In the genomic region with DNA sequence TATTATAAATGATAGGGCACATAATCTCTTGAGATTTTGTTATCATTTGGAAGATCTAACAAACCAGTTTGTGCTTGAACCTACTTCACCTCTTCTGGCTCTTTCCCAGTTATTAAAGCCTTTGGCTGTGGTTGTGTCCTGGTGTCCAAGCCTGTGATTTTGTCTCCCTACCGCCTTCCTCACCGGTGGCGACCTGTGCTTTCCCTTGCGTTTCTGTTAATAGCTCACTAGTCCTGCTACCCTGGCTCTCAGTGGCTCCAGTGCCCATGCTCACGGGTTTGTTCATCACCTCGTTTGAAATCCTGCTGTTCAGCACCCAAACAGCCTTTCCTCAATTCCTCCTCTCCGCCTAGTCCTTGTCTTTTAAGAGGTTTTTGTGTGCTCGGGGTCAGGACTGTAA, we compare ENCODE assay signal across 20 mouse cellular contexts.
DNase-seq lines count a peak whose midpoint lies in the region; ATAC-seq and TF ChIP-seq lines count a peak whose summit lies in the region.
"Had no signal": no experiment of that assay in that cellular context is flagged by ENCODE, and none has a peak within 500 bp of the region (broad histone marks: within the 10 kb centered on the region; RNA-seq: fewer than 3 reads in every experiment).

No protein-coding gene starts in this region.

- no peak overlapping the region for H3K4me3 ChIP-seq in kidney, adult 2 months (ENCODE audit: insufficient read depth, low read depth, low read length)
- no peak overlapping the region for H3K4me3 ChIP-seq in kidney, embryonic 15.5 days (replicated peaks)
- no peak overlapping the region for H3K4me3 ChIP-seq in liver, adult 2 months (ENCODE audit: insufficient read depth, low read depth, low read length)
- no peak overlapping the region for H3K4me3 ChIP-seq in myocyte
- H3K4me3 ChIP-seq in forebrain, embryonic 14.5 days (ENCODE audit: low read depth, low read length), result no peak overlapping the region
- H3K4me3 ChIP-seq: embryonic facial prominence, embryonic 10.5 days; embryonic facial prominence, embryonic 12.5 days; forebrain, embryonic 10.5 days; forebrain, embryonic 12.5 days; forebrain, embryonic 15.5 days had no signal

- no peak overlapping the region for H3K4me2 ChIP-seq in kidney, embryonic 15.5 days
- peak overlapping the region; percentile 6 for H3K4me2 ChIP-seq in myocyte (ENCODE audit: low read depth)
- no peak overlapping the region for H3K4me2 ChIP-seq in forebrain, embryonic 14.5 days (ENCODE audit: low read length)
- H3K4me2 ChIP-seq: embryonic facial prominence, embryonic 12.5 days; forebrain, embryonic 12.5 days; forebrain, embryonic 15.5 days had no signal

- WGBS in kidney, adult 2 months, result 52% methylated on average over 8 of the region's 8 CpGs
- WGBS in kidney, embryonic 15.5 days, result 75% methylated on average over 8 of the region's 8 CpGs
- WGBS in liver, adult 2 months, result 43% methylated on average over 8 of the region's 8 CpGs
- WGBS in forebrain, embryonic 14.5 days, result 85% methylated on average over 8 of the region's 8 CpGs

- H3K27me3 ChIP-seq in kidney, adult 2 months (replicated peaks; ENCODE audit: control insufficient read depth, insufficient read depth, low read length), result no peaks in the 10 kb centered on the region
- H3K27me3 ChIP-seq in kidney, embryonic 15.5 days, result no peaks in the 10 kb centered on the region
- no peaks in the 10 kb centered on the region for H3K27me3 ChIP-seq in liver, adult 2 months (ENCODE audit: control insufficient read depth, insufficient read depth, low read length)
- H3K27me3 ChIP-seq in myocyte (ENCODE audit: control insufficient read depth, insufficient read depth, insufficient read length), result no peaks in the 10 kb centered on the region
- H3K27me3 ChIP-seq in forebrain, embryonic 14.5 days (replicated peaks; ENCODE audit: control insufficient read depth, insufficient read depth, low read length), result no peaks in the 10 kb centered on the region
- H3K27me3 ChIP-seq: embryonic facial prominence, embryonic 12.5 days; forebrain, embryonic 12.5 days; forebrain, embryonic 15.5 days had no signal

- ATAC-seq in kidney, embryonic 15.5 days (replicated peaks; ENCODE audit: low FRiP score), result no peak
- no peak for ATAC-seq in forebrain, embryonic 14.5 days
- ATAC-seq: forebrain, embryonic 15.5 days; forebrain, postnatal 0 days had no signal

- no peaks in the 10 kb centered on the region for H3K9me3 ChIP-seq in kidney, embryonic 15.5 days (replicated peaks)
- H3K9me3 ChIP-seq in forebrain, embryonic 14.5 days (replicated peaks; ENCODE audit: control insufficient read depth, low read length), result no peaks in the 10 kb centered on the region
- H3K9me3 ChIP-seq: embryonic facial prominence, embryonic 10.5 days; embryonic facial prominence, embryonic 12.5 days; forebrain, embryonic 10.5 days; forebrain, embryonic 12.5 days; forebrain, embryonic 15.5 days had no signal

- H3ac ChIP-seq in myocyte (ENCODE audit: control insufficient read depth, insufficient read length), result no peak overlapping the region

- TF ChIP-seq POLR2A in kidney, adult 2 months (IDR thresholded peaks at IDR 0.05; ENCODE audit: low read depth, low read length), result no peak
- no peak for TF ChIP-seq POLR2A in liver, adult 2 months (IDR thresholded peaks at IDR 0.05; ENCODE audit: extremely low read depth, insufficient read depth, low read length)
- TF ChIP-seq POLR2A in myocyte (IDR thresholded peaks at IDR 0.05; ENCODE audit: insufficient read length, low read depth), result no peak

- no peak overlapping the region for H3K27ac ChIP-seq in kidney, adult 2 months (ENCODE audit: insufficient read depth, low read depth, low read length)
- no peak overlapping the region for H3K27ac ChIP-seq in kidney, embryonic 15.5 days
- H3K27ac ChIP-seq in liver, adult 2 months (replicated peaks; ENCODE audit: insufficient read depth, low read depth, low read length), result no peak overlapping the region
- H3K27ac ChIP-seq in forebrain, embryonic 14.5 days (ENCODE audit: low read depth, low read length), result no peak overlapping the region
- H3K27ac ChIP-seq: embryonic facial prominence, embryonic 10.5 days; embryonic facial prominence, embryonic 12.5 days; forebrain, embryonic 10.5 days; forebrain, embryonic 12.5 days; forebrain, embryonic 15.5 days had no signal

- TF ChIP-seq CTCF in kidney, adult 2 months (conservative IDR thresholded peaks at IDR 0.05; ENCODE audit: insufficient read depth, insufficient read length, low read depth, low read length), result no peak
- TF ChIP-seq CTCF in liver, adult 2 months (IDR thresholded peaks at IDR 0.05; ENCODE audit: low read depth, low read length), result no peak

- H3K79me2 ChIP-seq in liver, adult 2 months (ENCODE audit: control insufficient read depth, insufficient read depth, low read length), result no peaks in the 10 kb centered on the region
- no peaks in the 10 kb centered on the region for H3K79me2 ChIP-seq in myocyte (ENCODE audit: control insufficient read depth, insufficient read depth)

- H3K4me1 ChIP-seq in kidney, adult 2 months (ENCODE audit: control insufficient read depth, insufficient read depth, low read length), result no peaks in the 10 kb centered on the region
- 0 out of 2 replicates have a peak, but pooled peaks cover 6% of the 10 kb centered on the region for H3K4me1 ChIP-seq in kidney, embryonic 15.5 days
- peaks cover 4% of the 10 kb centered on the region for H3K4me1 ChIP-seq in liver, adult 2 months (ENCODE audit: control insufficient read depth, insufficient read depth, low read length)
- H3K4me1 ChIP-seq in forebrain, embryonic 14.5 days (ENCODE audit: control insufficient read depth, insufficient read depth, low read length), result peaks cover 11% of the 10 kb centered on the region
- H3K4me1 ChIP-seq: embryonic facial prominence, embryonic 12.5 days; forebrain, embryonic 10.5 days had no signal

- H3K36me3 ChIP-seq in kidney, adult 2 months (ENCODE audit: control insufficient read depth, insufficient read depth, low read length), result no peaks in the 10 kb centered on the region
- no peaks in the 10 kb centered on the region for H3K36me3 ChIP-seq in kidney, embryonic 15.5 days
- no peaks in the 10 kb centered on the region for H3K36me3 ChIP-seq in liver, adult 2 months (ENCODE audit: control insufficient read depth, insufficient read depth, low read length)
- H3K36me3 ChIP-seq in myocyte (ENCODE audit: control insufficient read depth, insufficient read depth), result no peaks in the 10 kb centered on the region
- H3K36me3 ChIP-seq in forebrain, embryonic 14.5 days (ENCODE audit: control insufficient read depth, insufficient read depth, low read length), result no peaks in the 10 kb centered on the region
- H3K36me3 ChIP-seq: embryonic facial prominence, embryonic 10.5 days; embryonic facial prominence, embryonic 12.5 days; forebrain, embryonic 10.5 days; forebrain, embryonic 12.5 days; forebrain, embryonic 15.5 days had no signal

- DNase-seq in kidney, adult 2 months, result peak; percentile 12
- peak; percentile 65 for DNase-seq in liver, adult 2 months (ENCODE audit: extremely low read depth, low read depth, low spot score)
- DNase-seq in liver, result no peak
- no peak for DNase-seq in forebrain, embryonic 14.5 days (ENCODE audit: low spot score)
- DNase-seq: adrenal gland, adult 2 months; adrenal gland, postnatal 10 days; adrenal gland, postnatal 25 days; cerebellum, adult 11 months; cerebellum, adult 18-20 months; cerebellum, adult 9-10 months; cerebellum, postnatal 10 days; cerebellum, postnatal 25 days; forebrain, postnatal 0 days had no signal

- no peak overlapping the region for H3K9ac ChIP-seq in kidney, embryonic 15.5 days
- no peak overlapping the region for H3K9ac ChIP-seq in liver, adult 2 months (ENCODE audit: low read depth, low read length)
- no peak overlapping the region for H3K9ac ChIP-seq in forebrain, embryonic 14.5 days (ENCODE audit: low read length)
- H3K9ac ChIP-seq: embryonic facial prominence, embryonic 12.5 days; forebrain, embryonic 12.5 days; forebrain, embryonic 15.5 days; forebrain, postnatal 0 days had no signal

TF ChIP-seq in myocyte, 11 proteins besides CTCF, POLR2A, EP300 and RAD21:
- TF ChIP-seq MYOG (IDR thresholded peaks at IDR 0.05; ENCODE audit: control insufficient read depth in 1 of 3, insufficient read depth in 1 of 3, insufficient read length in 2 of 3, low read depth in 2 of 3) (no peak), E2F4 (IDR thresholded peaks at IDR 0.05; ENCODE audit: insufficient read depth) (no peak), TCF12 (IDR thresholded peaks at IDR 0.05; ENCODE audit: insufficient read depth, poor library complexity, severe bottlenecking) (no peak), REST (IDR thresholded peaks at IDR 0.05; ENCODE audit: insufficient read depth, insufficient read length) (no peak), CEBPB (IDR thresholded peaks at IDR 0.05; ENCODE audit: insufficient read depth, poor library complexity, severe bottlenecking) (no peak), TCF3 (IDR thresholded peaks at IDR 0.05; ENCODE audit: insufficient read length, low read depth) (no peak), MAX (IDR thresholded peaks at IDR 0.05; ENCODE audit: low read depth) (no peak), MYOD1 (IDR thresholded peaks at IDR 0.05; ENCODE audit: control insufficient read depth in 1 of 3, insufficient read length in 2 of 3, low read depth in 2 of 3) (no peak), POLR2AphosphoS2 (IDR thresholded peaks at IDR 0.05; ENCODE audit: insufficient read length, low read depth) (no peak), SRF (IDR thresholded peaks at IDR 0.05; ENCODE audit: control insufficient read depth, insufficient read length, low read depth) (no peak), USF1 (IDR thresholded peaks at IDR 0.05; ENCODE audit: low read depth) (no peak)

Comparison
In these comparisons a context has a peak if more than half of its experiments do, and no peak if none do; other contexts are left out.
1. DNase-seq: peak in kidney, adult 2 months (single experiment) and liver, adult 2 months (single experiment); none in liver (single experiment) and forebrain, embryonic 14.5 days (single experiment).